Comparison of ENCODE assay signal across 21 mouse cellular contexts in the genomic region with DNA sequence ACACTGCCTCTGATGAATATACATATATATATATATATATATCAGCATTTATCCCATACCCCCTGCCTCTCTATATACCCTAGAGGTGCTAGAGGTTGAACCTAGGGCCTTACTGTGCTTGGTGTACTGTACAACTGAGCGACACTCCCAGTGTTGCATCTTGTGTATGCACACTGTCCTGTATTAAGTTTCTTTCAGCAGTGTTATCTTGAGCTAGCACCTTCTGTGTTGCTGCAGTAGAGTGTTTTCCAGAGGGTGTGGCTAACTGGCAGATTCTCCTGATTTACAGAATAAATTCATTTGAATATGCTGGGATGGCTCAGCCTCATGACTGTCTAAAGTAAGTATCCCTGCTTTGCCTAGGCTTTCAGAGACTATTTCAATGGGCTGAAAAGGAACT. TPM values are rescaled to one million over a fixed set of nuclear protein-coding genes. Genes with fewer than 3 reads are reported as not detected.
A peak's percentile ranks its signal among the peaks of the same experiment; 100 is the strongest.
DNase-seq lines count a peak whose midpoint lies in the region; ATAC-seq lines count a peak whose summit lies in the region.
"Had no signal": no experiment of that assay in that cellular context is flagged by ENCODE, and none has a peak within 500 bp of the region (broad histone marks: within the 10 kb centered on the region; RNA-seq: fewer than 3 reads in every experiment).

No protein-coding gene starts in this region.

- WGBS in heart, embryonic 10.5 days = 80% methylated on average over 1 of the region's 1 CpGs
- WGBS in liver, embryonic 13.5 days (ENCODE audit: insufficient replicate concordance) = 21% methylated on average over 1 of the region's 1 CpGs

- H3K27me3 ChIP-seq in heart, embryonic 10.5 days (ENCODE audit: insufficient read depth, poor library complexity, severe bottlenecking) = no peaks in the 10 kb centered on the region
- H3K27me3 ChIP-seq in liver, embryonic 13.5 days = no peaks in the 10 kb centered on the region
- H3K27me3 ChIP-seq: midbrain, embryonic 15.5 days had no signal

- no peak for DNase-seq in heart, embryonic 10.5 days (ENCODE audit: low spot score)
- DNase-seq in heart, postnatal 10 days = no peak
- peak; percentile 61 for DNase-seq in liver, embryonic 13.5 days
- no peak for DNase-seq in urinary bladder, postnatal 10 days (ENCODE audit: low spot score)
- DNase-seq in urinary bladder, adult 18-20 months (ENCODE audit: low spot score in 2 of 2) = no peak
- no peak for DNase-seq in ovary, postnatal 10 days (ENCODE audit: low spot score)
- DNase-seq: cerebellum, postnatal 14 days; embryo, embryonic 11 days; gastrocnemius, postnatal 25 days; heart, postnatal 14 days; kidney, adult 2 months; kidney, postnatal 10 days; layer of hippocampus, postnatal 36 days had no signal

- peak overlapping the region; percentile 34 for H3K4me2 ChIP-seq in liver, embryonic 13.5 days
- H3K4me2 ChIP-seq: hindbrain, embryonic 13.5 days; midbrain, embryonic 15.5 days had no signal

- no peaks in the 10 kb centered on the region for H3K9me3 ChIP-seq in heart, embryonic 10.5 days
- no peaks in the 10 kb centered on the region for H3K9me3 ChIP-seq in liver, embryonic 13.5 days (replicated peaks)
- H3K9me3 ChIP-seq: hindbrain, embryonic 13.5 days; midbrain, embryonic 15.5 days had no signal

- 0 out of 2 replicates have a peak overlapping the region, but pooled peaks have one; percentile 2 for H3K27ac ChIP-seq in heart, embryonic 10.5 days
- peak overlapping the region; percentile 84 for H3K27ac ChIP-seq in liver, embryonic 13.5 days
- H3K27ac ChIP-seq: hindbrain, embryonic 13.5 days; layer of hippocampus, adult 2 months; midbrain, embryonic 15.5 days had no signal

- H3K4me1 ChIP-seq in heart, embryonic 10.5 days = 0 out of 2 replicates have a peak, but pooled peaks cover 3% of the 10 kb centered on the region
- H3K4me1 ChIP-seq in liver, embryonic 13.5 days (replicated peaks) = peaks cover 64% of the 10 kb centered on the region
- H3K4me1 ChIP-seq: hindbrain, embryonic 13.5 days; midbrain, embryonic 15.5 days had no signal

- H3K9ac ChIP-seq in liver, embryonic 13.5 days = peak overlapping the region; percentile 45
- H3K9ac ChIP-seq: hindbrain, embryonic 13.5 days; midbrain, embryonic 15.5 days had no signal

- no peak overlapping the region for H3K4me3 ChIP-seq in heart, embryonic 10.5 days
- H3K4me3 ChIP-seq in liver, embryonic 13.5 days (replicated peaks) = no peak overlapping the region
- H3K4me3 ChIP-seq: hindbrain, embryonic 13.5 days; layer of hippocampus, adult 2 months; midbrain, embryonic 15.5 days; myocyte had no signal

- intact Hi-C loops in heart, postnatal 10 days (cut with DNase I) = no loop called here

- ATAC-seq in common myeloid progenitor, adult 5-6 weeks (replicated peaks; ENCODE audit: low read depth, poor library complexity, severe bottlenecking) = peak; percentile 60; the same call in 1 of the 2 replicates
- ATAC-seq in liver, embryonic 13.5 days (ENCODE audit: low read depth) = peak; percentile 99
- ATAC-seq in megakaryocyte-erythroid progenitor cell, adult 5-6 weeks (replicated peaks; ENCODE audit: low FRiP score, low TSS enrichment, poor library complexity, severe bottlenecking) = peak; percentile 98
- ATAC-seq: inflammation-experienced regulatory T-cells, adult 6 months; lung, postnatal 0 days; midbrain, embryonic 15.5 days had no signal

- no peaks in the 10 kb centered on the region for H3K36me3 ChIP-seq in heart, embryonic 10.5 days
- no peaks in the 10 kb centered on the region for H3K36me3 ChIP-seq in liver, embryonic 13.5 days
- H3K36me3 ChIP-seq: hindbrain, embryonic 13.5 days; midbrain, embryonic 15.5 days had no signal

RNA-seq across cellular contexts. Expression of a gene that starts 54.7 kb away (rescaled TPM):
- 15.0 and 25.3 TPM in 2 replicates for polyA plus RNA-seq in heart, embryonic 10.5 days (2016; fragmentation: Nextera tagmentation; extraction: Ambion mirVana)
- 10 to 100 TPM; 50.1 to 55.0 TPM for total RNA-seq in heart, postnatal 10 days (2021)
- 37.0 and 45.9 TPM in 2 replicates for total RNA-seq in common myeloid progenitor, adult 5-6 weeks (2017)
- polyA plus RNA-seq in liver, embryonic 13.5 days (2015; fragmentation: Nextera tagmentation; extraction: Ambion mirVana) = 4.4 and 5.9 TPM in 2 replicates
- 75.2 and 116 TPM in 2 replicates for total RNA-seq in megakaryocyte-erythroid progenitor cell, adult 5-6 weeks (2014; fragmentation: Nextera tagmentation)
- 32.2 and 34.5 TPM in 2 replicates for total RNA-seq in megakaryocyte-erythroid progenitor cell, adult 5-6 weeks (2017)
